Mouse (Mus musculus): ENCODE measurements at regions not wholly inside any gene's neighbourhood (a gene's known extent, or its start where the extent isn't known, plus 50 kb on each side); places are given as distances from the start of the nearest gene placed in this dataset.

DNA sequence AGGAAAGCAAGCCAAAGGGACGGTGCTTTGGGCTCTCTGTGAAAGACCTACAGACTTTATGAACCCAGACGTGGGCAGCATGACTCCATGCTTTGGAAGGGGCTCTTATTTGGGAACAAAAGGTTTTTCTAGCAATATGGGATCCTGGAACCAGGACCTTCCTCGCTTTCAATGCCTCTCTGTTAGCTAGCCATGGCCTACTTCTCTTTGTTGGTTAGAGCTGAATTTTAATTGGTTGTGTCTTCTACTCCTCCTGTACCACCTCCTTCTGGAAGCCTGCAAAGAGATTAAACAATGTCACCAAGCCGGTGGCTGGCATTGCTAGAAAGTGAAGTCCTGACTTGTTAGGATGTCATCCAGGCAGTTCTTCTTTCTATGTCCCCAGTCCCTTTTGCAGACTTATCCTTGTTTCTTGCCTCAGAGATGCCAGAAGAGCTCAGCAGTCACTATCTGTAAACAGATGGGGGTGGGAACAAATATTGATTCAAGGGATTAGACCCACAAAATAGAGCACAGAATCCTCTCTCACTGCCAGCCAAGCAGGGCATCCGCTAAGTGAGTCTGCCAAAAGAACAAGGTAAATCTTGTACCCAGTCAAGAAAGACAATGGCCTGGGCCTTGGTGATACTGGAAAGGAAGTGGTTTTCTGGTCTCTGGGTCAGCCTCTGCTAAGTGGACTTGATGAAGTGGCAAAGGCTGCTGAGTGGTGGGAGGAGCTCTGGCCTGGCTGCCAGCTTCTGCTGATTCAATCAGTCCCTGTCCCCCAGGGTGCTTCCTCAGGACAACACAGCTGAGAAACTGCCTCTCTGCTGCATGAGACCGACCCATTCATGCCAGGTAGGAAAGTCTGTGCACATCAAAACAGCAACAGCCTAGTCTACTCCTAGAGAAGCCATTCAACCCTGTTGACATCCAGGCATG lies 244.7 kb upstream of the Tenm4 start:
- 60% methylated on average over 6 of the region's 6 CpGs for WGBS
- no peak for DNase-seq (ENCODE audit: low read depth, low spot score)

DNA sequence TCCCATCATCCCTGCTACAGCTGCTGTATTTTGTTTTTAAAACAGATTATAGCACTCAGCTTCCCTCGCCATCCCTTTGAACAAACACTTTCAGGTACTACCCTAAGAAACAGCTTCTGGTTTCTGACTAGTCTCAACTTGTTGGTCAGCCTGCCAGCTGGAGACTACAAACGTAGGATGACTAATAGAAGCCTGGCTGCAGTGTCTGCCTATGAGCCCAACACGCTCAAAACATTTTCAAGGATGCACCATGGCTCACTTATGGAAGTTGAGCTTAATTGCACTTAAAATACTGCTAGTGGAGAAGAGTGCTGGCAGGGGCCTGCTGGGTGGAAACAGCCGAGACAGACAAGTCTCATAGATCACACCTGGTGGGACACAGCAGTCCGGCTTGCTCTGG lies 234.4 kb upstream of the Tenm4 start:
- 62% methylated on average over 5 of the region's 5 CpGs for WGBS
- no peak for DNase-seq (ENCODE audit: low read depth, low spot score)

DNA sequence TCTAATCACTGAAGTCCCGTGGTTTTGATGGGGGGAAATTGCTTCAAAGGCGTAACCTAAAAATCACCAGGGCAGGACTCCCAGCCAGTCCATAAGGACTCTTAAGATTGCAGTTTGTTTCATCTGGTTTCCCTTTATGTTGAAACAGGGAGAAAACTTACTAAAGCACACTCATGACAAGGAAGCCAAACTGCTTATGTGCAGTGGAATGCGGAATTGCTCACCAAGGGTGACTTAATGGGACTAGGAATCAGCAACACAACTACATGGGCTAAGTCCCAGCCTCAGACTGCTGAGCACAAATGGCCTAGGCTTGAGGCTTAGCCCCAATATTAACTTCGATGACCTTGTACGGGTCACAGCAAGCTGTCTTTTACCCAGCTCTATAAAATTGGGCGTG lies 227.6 kb upstream of the Tenm4 start:
- 77% methylated on average over 6 of the region's 6 CpGs for WGBS
- DNase-seq (ENCODE audit: low read depth, low spot score): no peak

GRCm38 (mm10) chr7:95952395-95952794 lies 218.7 kb upstream of the Tenm4 start:
- DNase-seq (ENCODE audit: low read depth, low spot score): no peak
- WGBS: 62% methylated on average over 2 of the region's 2 CpGs

GRCm38 (mm10) chr7:95954511-95954910 lies 216.5 kb upstream of the Tenm4 start:
- no peak for DNase-seq (ENCODE audit: low read depth, low spot score)
- WGBS: 80% methylated on average over 2 of the region's 2 CpGs

DNA sequence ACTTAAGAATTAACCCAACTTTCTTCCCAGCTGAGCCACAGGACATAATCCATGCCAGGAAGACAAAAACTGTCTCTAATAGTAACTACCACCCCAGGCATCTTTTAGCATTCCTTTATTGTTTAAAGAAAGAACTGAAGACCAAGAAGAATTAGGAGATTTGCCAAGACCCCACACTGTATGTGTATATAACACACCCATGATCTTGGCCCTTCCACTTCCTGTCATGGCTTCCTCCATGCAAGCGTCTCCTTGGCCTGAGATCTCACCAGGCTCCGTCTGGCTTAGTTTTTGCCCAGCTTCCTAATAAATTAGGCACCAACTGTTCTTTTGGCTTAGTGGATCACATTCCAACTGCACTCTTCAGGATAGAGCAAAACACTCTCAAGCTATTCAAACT lies 215.9 kb upstream of the Tenm4 start:
- DNase-seq (ENCODE audit: low read depth, low spot score): no peak
- 71% methylated on average over 2 of the region's 2 CpGs for WGBS

DNA sequence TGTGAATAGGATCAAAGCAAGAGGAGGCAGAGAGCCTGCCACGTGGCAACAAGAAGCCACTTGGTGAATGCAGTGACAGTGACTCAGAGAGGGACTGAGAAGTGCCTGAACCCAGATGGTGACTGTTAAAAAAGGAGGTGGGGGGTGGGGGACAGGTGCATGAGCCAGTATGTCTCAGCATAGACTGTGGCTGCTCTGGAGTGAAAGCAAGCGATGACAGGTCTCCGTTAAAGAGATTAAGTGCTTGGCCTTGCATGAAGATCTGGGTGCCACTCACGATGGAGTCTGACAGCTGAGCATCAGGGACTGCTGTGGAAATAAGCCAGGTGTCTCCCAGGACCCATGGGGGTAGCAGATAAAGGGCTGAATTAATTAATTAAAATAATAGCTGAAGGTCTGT lies 212.0 kb upstream of the Tenm4 start:
- WGBS: 81% methylated on average over 4 of the region's 4 CpGs
- no peak for DNase-seq (ENCODE audit: low read depth, low spot score)

- WGBS: 42% methylated on average over 7 of the region's 7 CpGs
- no peak for DNase-seq (ENCODE audit: low read depth, low spot score)
Observed at GRCm38 (mm10) chr7:95971863-95972262, 199.2 kb upstream of the Tenm4 start.

DNA sequence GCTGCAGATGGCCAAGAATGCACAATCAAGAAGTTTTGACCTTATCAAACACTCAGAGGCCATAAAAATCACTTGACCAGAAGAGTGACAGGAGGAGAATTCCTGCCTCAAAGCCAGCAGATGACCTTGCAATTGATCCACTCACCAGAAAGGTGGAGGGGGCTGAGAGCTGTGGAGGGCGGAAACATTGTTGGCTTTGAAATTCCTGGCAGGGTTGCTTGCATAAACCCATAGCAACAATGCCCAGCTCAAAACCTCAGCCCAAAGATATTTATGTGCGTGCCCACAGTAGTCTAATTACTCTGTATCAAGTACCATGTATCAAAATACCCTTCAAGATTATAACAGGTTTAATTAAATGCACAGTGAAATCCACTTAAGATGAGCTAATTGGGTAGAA lies 197.0 kb upstream of the Tenm4 start:
- 72% methylated on average over 2 of the region's 2 CpGs for WGBS
- no peak for DNase-seq (ENCODE audit: low read depth, low spot score)

DNA sequence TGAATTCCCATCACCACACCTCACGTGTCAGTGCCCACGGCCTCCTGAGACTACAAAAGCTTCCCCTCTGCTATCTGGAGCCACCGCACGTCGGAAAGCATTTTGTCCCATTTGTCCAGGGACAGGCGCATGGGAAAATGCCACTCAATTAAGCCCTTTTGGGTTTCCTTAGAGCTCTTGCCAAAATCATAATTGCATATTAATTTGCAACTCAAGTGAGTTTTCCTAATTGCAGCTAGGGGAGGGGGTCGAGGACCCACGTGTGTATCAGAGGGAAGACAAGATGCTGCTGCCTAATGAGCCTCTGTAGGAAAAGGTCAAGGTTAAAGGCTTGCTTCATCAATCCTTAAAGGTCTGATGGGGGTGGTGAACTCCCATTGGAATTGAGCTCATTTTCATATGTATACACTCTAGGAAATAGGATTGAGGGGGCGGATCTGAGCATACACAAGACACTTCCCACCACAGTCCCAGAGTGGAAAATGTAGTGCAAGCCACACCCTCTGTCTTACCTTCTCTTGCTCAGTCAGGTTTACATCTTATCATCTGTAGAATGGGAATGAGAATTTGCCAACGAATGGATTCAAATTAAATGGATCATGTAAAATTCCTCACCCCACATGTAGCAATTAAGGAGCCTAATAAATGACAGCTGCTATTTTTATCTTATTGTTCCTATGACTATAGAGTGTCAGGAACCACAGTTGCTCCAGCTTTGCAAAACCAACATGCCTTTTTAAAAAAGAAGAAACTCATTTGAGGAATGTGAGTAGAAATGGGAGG lies 179.6 kb upstream of the Tenm4 start:
- WGBS: 72% methylated on average over 10 of the region's 10 CpGs
- no peak for DNase-seq (ENCODE audit: low read depth, low spot score)

- 83% methylated on average over 3 of the region's 3 CpGs for WGBS
- no peak for DNase-seq (ENCODE audit: low read depth, low spot score)
Observed at GRCm38 (mm10) chr7:95992033-95992516, 179.0 kb upstream of the Tenm4 start.

DNA sequence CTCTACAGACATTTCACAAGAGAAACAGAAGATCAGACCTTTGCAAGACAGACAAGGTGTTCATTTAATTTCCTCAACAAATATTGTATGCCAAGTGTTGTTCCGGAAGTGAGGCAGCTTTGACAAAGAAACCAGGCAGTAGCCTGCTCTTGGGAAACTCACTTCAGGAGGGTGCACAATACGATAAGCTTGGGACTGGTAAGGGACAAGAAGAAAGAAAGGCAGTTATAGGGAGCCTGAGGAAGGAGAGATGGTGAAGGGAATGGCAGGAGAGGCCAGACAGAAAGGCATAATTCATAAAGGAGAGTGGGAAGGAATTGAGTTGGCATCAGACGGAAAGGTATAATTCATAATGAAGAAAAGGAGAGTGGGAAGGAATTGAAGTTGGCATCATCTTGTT lies 178.5 kb upstream of the Tenm4 start:
- WGBS: 76% methylated on average over 3 of the region's 3 CpGs
- DNase-seq (ENCODE audit: low read depth, low spot score): no peak

DNA sequence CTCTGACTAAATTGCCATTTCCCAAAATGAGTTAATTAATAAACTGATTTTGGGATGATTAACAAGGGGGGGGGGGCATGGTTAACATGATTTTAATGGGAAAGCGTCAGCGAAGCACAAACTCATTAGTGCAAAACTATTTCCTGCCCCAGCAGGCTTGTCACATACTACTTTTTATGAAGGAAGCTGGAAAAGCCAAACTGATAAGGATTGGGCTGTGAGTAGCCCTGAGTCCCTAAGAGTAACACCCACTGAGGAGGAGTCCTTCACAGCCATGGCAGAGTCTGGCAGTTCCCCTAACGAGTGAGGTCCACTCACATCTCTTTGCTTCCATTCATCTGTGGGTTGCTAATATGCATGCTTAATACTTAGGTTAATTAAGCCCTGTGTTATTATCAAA lies 173.9 kb upstream of the Tenm4 start:
- 81% methylated on average over 3 of the region's 3 CpGs for WGBS
- no peak for DNase-seq (ENCODE audit: low read depth, low spot score)

DNA sequence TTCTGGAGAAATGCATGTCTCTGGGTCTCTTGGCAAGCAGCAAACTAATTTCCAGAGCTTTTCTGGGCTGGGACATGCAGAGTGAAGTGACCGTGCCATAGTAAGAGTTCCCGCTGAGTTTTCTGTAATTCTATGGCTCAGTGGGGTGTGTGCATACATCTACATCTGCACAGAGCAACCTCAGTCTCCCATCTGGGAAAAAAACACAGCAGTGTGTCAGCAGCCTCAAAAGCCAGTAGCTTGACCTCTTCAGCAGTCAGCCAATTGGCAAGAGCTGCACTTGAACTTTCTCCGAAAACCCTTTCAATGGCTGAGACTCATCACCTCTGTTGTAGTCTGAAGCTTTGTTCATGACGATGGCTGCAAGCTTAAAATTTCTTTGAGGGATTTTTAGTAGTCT lies 171.9 kb upstream of the Tenm4 start:
- WGBS: 83% methylated on average over 4 of the region's 4 CpGs
- DNase-seq (ENCODE audit: low read depth, low spot score): no peak

DNA sequence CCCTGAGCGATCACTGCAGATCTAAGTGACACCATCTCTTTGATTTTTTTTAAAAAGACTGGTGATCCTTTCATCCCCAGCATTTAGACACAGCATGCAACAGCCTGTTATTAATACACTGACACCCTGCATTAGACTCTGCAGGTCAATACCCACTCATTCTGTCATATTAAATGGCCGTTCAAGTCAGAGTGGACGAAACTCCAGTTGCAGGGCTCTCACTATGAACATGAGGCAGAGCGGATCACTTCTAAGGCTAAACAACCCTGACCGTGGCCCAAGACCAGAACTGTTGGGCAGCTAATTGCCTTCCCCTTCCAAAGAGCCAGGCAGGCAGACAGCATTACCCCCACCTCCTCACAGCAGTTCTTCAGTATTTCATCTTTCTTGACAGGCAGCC lies 168.6 kb upstream of the Tenm4 start:
- DNase-seq (ENCODE audit: low read depth, low spot score): no peak
- WGBS: 79% methylated on average over 5 of the region's 5 CpGs

DNA sequence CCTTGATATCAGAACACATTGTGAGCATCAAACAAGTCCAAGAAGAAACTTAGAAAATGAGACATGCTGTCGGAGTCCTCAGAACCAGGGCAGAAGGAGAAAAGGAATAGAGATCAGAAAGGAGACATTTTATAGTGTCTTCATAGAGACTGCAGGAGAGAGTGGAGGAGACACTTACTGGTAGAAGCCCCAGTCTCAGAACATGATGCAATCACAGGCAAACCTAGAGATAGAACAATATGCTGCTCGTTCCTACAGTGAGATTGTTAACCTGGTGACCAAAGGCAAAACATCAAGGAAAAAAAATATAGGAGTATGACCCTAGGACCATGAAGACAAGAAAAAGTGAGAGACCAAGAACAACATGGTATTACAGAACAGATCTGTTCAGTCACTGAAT lies 164.7 kb upstream of the Tenm4 start:
- no peak for DNase-seq (ENCODE audit: low read depth, low spot score)
- WGBS: 74% methylated on average over 2 of the region's 2 CpGs

- no peak for DNase-seq (ENCODE audit: low read depth, low spot score)
- WGBS: 78% methylated on average over 5 of the region's 5 CpGs
Observed at GRCm38 (mm10) chr7:96013008-96013407, 158.0 kb upstream of the Tenm4 start.

GRCm38 (mm10) chr7:96017112-96017884 lies 153.7 kb upstream of the Tenm4 start:
- WGBS: 67% methylated on average over 6 of the region's 6 CpGs
- DNase-seq (ENCODE audit: low read depth, low spot score): no peak

- DNase-seq (ENCODE audit: low read depth, low spot score): no peak
- WGBS: 88% methylated on average over 3 of the region's 3 CpGs
Observed at GRCm38 (mm10) chr7:96024048-96024447, 147.0 kb upstream of the Tenm4 start.

- DNase-seq (ENCODE audit: low read depth, low spot score): no peak
- 60% methylated on average over 6 of the region's 6 CpGs for WGBS
Observed at GRCm38 (mm10) chr7:96026781-96027418, 144.1 kb upstream of the Tenm4 start.
